In genomic region chr14:122582491-122583077, GRCm38 (mm10) we compare ENCODE assay signal across 22 mouse cellular contexts. TPM values are rescaled to one million over a fixed set of nuclear protein-coding genes. Genes with fewer than 3 reads are reported as not detected.
DNase-seq lines count a peak whose midpoint lies in the region; ATAC-seq and TF ChIP-seq lines count a peak whose summit lies in the region.
"Had no signal": no experiment of that assay in that cellular context is flagged by ENCODE, and none has a peak within 500 bp of the region (broad histone marks: within the 10 kb centered on the region; RNA-seq: fewer than 3 reads in every experiment).

No protein-coding gene starts in this region.

- peak overlapping the region; percentile 76 for H3K27ac ChIP-seq in forebrain, embryonic 10.5 days
- H3K27ac ChIP-seq in forebrain, embryonic 15.5 days (replicated peaks) = no peak overlapping the region
- no peak overlapping the region; the same call in 1 of the 2 replicates for H3K27ac ChIP-seq in forebrain, embryonic 14.5 days (ENCODE audit: low read depth, low read length)
- H3K27ac ChIP-seq: embryonic facial prominence, embryonic 15.5 days; heart, embryonic 13.5 days; hindbrain, embryonic 12.5 days had no signal

- no peak for ATAC-seq in forebrain, embryonic 15.5 days (replicated peaks)
- ATAC-seq in forebrain, embryonic 14.5 days = 0 out of 2 replicates have a peak, but pooled peaks have one; percentile 52
- ATAC-seq: activated CD4-positive, CD25-positive, alpha-beta regulatory T cell, adult 4 months; hindbrain, embryonic 16.5 days; Patski had no signal

- peaks cover 4% of the 10 kb centered on the region; the same call in 1 of the 2 replicates for H3K9me3 ChIP-seq in forebrain, embryonic 10.5 days
- no peaks in the 10 kb centered on the region for H3K9me3 ChIP-seq in forebrain, embryonic 15.5 days
- no peaks in the 10 kb centered on the region for H3K9me3 ChIP-seq in forebrain, embryonic 14.5 days (replicated peaks; ENCODE audit: control insufficient read depth, low read length)
- H3K9me3 ChIP-seq: embryonic facial prominence, embryonic 15.5 days; heart, embryonic 13.5 days had no signal

- TF ChIP-seq CTCF in brain, embryonic 14.5 days (IDR thresholded peaks at IDR 0.05; ENCODE audit: borderline replicate concordance, extremely low read depth, insufficient read depth, insufficient read length) = no peak

- peak; percentile 33 for DNase-seq in forebrain, embryonic 10.5 days (ENCODE audit: extremely low spot score, low spot score)
- peak; percentile 67 for DNase-seq in brain, embryonic 14.5 days (ENCODE audit: low read depth)
- peak; percentile 53 for DNase-seq in forebrain, embryonic 14.5 days (ENCODE audit: low spot score)
- DNase-seq in retina, embryonic 14.5 days (ENCODE audit: low spot score) = peak; percentile 57
- DNase-seq in spleen, adult 12 weeks (ENCODE audit: low spot score) = no peak
- DNase-seq in right cerebral cortex, postnatal 10 days (ENCODE audit: low spot score in 2 of 2) = no peak
- DNase-seq: adrenal gland, postnatal 14 days; cerebellum, adult 2 months; cerebellum, postnatal 10 days; gastrocnemius, postnatal 36 days; heart, adult 11 months; heart, postnatal 36 days; kidney, adult 11 months had no signal

- H3K27me3 ChIP-seq in forebrain, embryonic 10.5 days (ENCODE audit: poor library complexity, severe bottlenecking) = no peaks in the 10 kb centered on the region
- no peaks in the 10 kb centered on the region for H3K27me3 ChIP-seq in forebrain, embryonic 15.5 days
- no peaks in the 10 kb centered on the region for H3K27me3 ChIP-seq in forebrain, embryonic 14.5 days (replicated peaks; ENCODE audit: control insufficient read depth, insufficient read depth, low read length)
- H3K27me3 ChIP-seq: CH12.LX; embryonic facial prominence, embryonic 15.5 days; heart, embryonic 13.5 days; hindbrain, embryonic 12.5 days; Patski had no signal

- peaks cover 11% of the 10 kb centered on the region for H3K36me3 ChIP-seq in forebrain, embryonic 10.5 days (replicated peaks)
- H3K36me3 ChIP-seq in forebrain, embryonic 15.5 days = no peaks in the 10 kb centered on the region
- H3K36me3 ChIP-seq in forebrain, embryonic 14.5 days (ENCODE audit: control insufficient read depth, insufficient read depth, low read length) = no peaks in the 10 kb centered on the region
- H3K36me3 ChIP-seq: embryonic facial prominence, embryonic 15.5 days; heart, embryonic 13.5 days had no signal

- no peak for TF ChIP-seq POLR2A in brain, embryonic 14.5 days (IDR thresholded peaks at IDR 0.05; ENCODE audit: borderline replicate concordance, extremely low read depth, insufficient read depth, insufficient read length, poor library complexity, severe bottlenecking)

- 42% methylated on average over 7 of the region's 7 CpGs for WGBS in forebrain, embryonic 10.5 days
- 21% methylated on average over 7 of the region's 7 CpGs for WGBS in forebrain, embryonic 15.5 days
- WGBS in forebrain, embryonic 14.5 days = 19% methylated on average over 7 of the region's 7 CpGs

- H3K9ac ChIP-seq in forebrain, embryonic 15.5 days (replicated peaks) = no peak overlapping the region
- no peak overlapping the region for H3K9ac ChIP-seq in forebrain, embryonic 14.5 days (ENCODE audit: low read length)
- H3K9ac ChIP-seq: embryonic facial prominence, embryonic 15.5 days; heart, embryonic 13.5 days; hindbrain, embryonic 12.5 days had no signal

- H3K4me1 ChIP-seq in forebrain, embryonic 10.5 days = peaks cover 33% of the 10 kb centered on the region
- H3K4me1 ChIP-seq in forebrain, embryonic 15.5 days = peaks cover 4% of the 10 kb centered on the region
- peaks cover 7% of the 10 kb centered on the region; the same call in 1 of the 2 replicates for H3K4me1 ChIP-seq in forebrain, embryonic 14.5 days (ENCODE audit: control insufficient read depth, insufficient read depth, low read length)
- H3K4me1 ChIP-seq: embryonic facial prominence, embryonic 15.5 days; hindbrain, embryonic 12.5 days had no signal

- no peak overlapping the region for H3K4me3 ChIP-seq in forebrain, embryonic 10.5 days
- H3K4me3 ChIP-seq in forebrain, embryonic 15.5 days = no peak overlapping the region
- no peak overlapping the region for H3K4me3 ChIP-seq in forebrain, embryonic 14.5 days (ENCODE audit: low read depth, low read length)
- H3K4me3 ChIP-seq: embryonic facial prominence, embryonic 15.5 days; erythroblast, embryonic 14.5 days; heart, embryonic 13.5 days; hindbrain, embryonic 12.5 days had no signal

- H3K4me2 ChIP-seq in forebrain, embryonic 15.5 days (replicated peaks) = no peak overlapping the region
- H3K4me2 ChIP-seq in forebrain, embryonic 14.5 days (ENCODE audit: low read length) = peak overlapping the region; percentile 18; the same call in 1 of the 2 replicates
- H3K4me2 ChIP-seq: embryonic facial prominence, embryonic 15.5 days; heart, embryonic 13.5 days; hindbrain, embryonic 12.5 days had no signal

RNA-seq across cellular contexts. Expression of gene Pcca, which starts 48.5 kb away (rescaled TPM):
- polyA plus RNA-seq in forebrain, embryonic 10.5 days (2016; fragmentation: Nextera tagmentation; extraction: Ambion mirVana) = 38.9 and 39.0 TPM in 2 replicates
- 21.9 and 25.2 TPM in 2 replicates for polyA plus RNA-seq in forebrain, embryonic 15.5 days (2015; fragmentation: Nextera tagmentation; extraction: Ambion mirVana)
- polyA plus RNA-seq in brain, embryonic 14.5 days (2012; rRNA removed) = 22.4 and 22.7 TPM in 2 replicates
- 25.0 and 25.7 TPM in 2 replicates for polyA plus RNA-seq in forebrain, embryonic 14.5 days (2014; fragmentation: Nextera tagmentation; extraction: Ambion mirVana)

Comparison
In these comparisons a context has a peak if more than half of its experiments do, and no peak if none do; other contexts are left out.
1. DNase-seq: peak in forebrain, embryonic 10.5 days (single experiment), brain, embryonic 14.5 days (single experiment), forebrain, embryonic 14.5 days (single experiment) and retina, embryonic 14.5 days (single experiment); none in spleen, adult 12 weeks (single experiment) and right cerebral cortex, postnatal 10 days (0 of 2).